Mouse (Mus musculus) midbrain, embryonic 13.5 days (tissue): ENCODE results near the gene Gzmf. TPM values are rescaled to one million over a fixed set of nuclear protein-coding genes. Genes with fewer than 3 reads are reported as not detected.
"Not testable (repeated sequence)": the region's sequence is repeated elsewhere in the genome, so short reads cannot be mapped to it uniquely, and the experiment has no call there.

Experiments used
- ATAC-seq: fragments of 200-750 bp; cut with Nextera tagmentation; 2 replicates; pipeline ENCODE4 v1.8.0; 2017; ENCODE audit warnings: mild to moderate bottlenecking, moderate TSS enrichment, moderate library complexity
- H3K27ac ChIP-seq: fragments of 300-500 bp; sonication (generic); 2 replicates; pipeline ENCODE4 v1.5.1; 2015; ENCODE audit warnings: inconsistent platforms, mild to moderate bottlenecking, moderate library complexity
- H3K27me3 ChIP-seq: fragments of 300-500 bp; sonication (generic); 2 replicates; pipeline ENCODE4 v1.6.1; 2015; ENCODE audit warnings: mild to moderate bottlenecking, inconsistent platforms
- H3K36me3 ChIP-seq: fragments of 300-500 bp; sonication (generic); 2 replicates; pipeline ENCODE4 v1.6.1; 2015; ENCODE audit warnings: mild to moderate bottlenecking, inconsistent platforms
- H3K4me1 ChIP-seq: fragments of 300-500 bp; sonication (generic); replicated peaks from 2 replicates; pipeline ENCODE4 v1.6.1; 2015; ENCODE audit warnings: inconsistent platforms
- H3K4me2 ChIP-seq: fragments of 300-500 bp; sonication (generic); replicated peaks from 2 replicates; pipeline ENCODE4 v1.6.1; 2015; ENCODE audit warnings: moderate library complexity, mild to moderate bottlenecking, inconsistent platforms
- H3K4me3 ChIP-seq: fragments of 300-500 bp; sonication (generic); replicated peaks from 2 replicates; pipeline ENCODE4 v1.5.1; 2015; ENCODE audit warnings: mild to moderate bottlenecking, inconsistent platforms
- H3K9ac ChIP-seq: fragments of 300-500 bp; sonication (generic); replicated peaks from 2 replicates; pipeline ENCODE4 v1.6.1; 2015; ENCODE audit warnings: mild to moderate bottlenecking, inconsistent platforms
- H3K9me3 ChIP-seq: fragments of 300-500 bp; sonication (generic); 2 replicates; pipeline ENCODE4 v1.6.1; 2016; ENCODE audit warnings: mild to moderate bottlenecking, inconsistent platforms
- WGBS: fragments of 180-500 bp; shearing (Covaris S2); methylation state at CpG from one replicate; pipeline ENCODE4 v1.1.7; 2015; 5-methylcytosine and 5-hydroxymethylcytosine counted together
- polyA plus RNA-seq: library from polyadenylated mRNA; unstranded; fragments of >200 nt; fragmentation: Nextera tagmentation; extraction: Ambion mirVana; gene quantifications from 2 replicates; pipeline ENCODE4 v1.2.1, GENCODE M21; 2015

Gene Gzmf
- not detected in 2 replicates for polyA plus RNA-seq

GRCm38 (mm10) chr14:56211317-56211716 is at the start of gene Gzmf:
TSS of gene Gzmf (minus strand) at chr14:56211417.
- WGBS, result 91% methylated on average over 4 of the region's 4 CpGs
- Histone ChIP-seq H3K27ac (no peak within 1 kb of the TSS), H3K4me1 (no peaks in the 10 kb centered on the region), H3K4me2 (no peak within 1 kb of the TSS), H3K36me3 (no peaks in the 10 kb centered on the region), H3K27me3 (no peaks in the 10 kb centered on the region), H3K4me3 (no peak within 1 kb of the TSS), H3K9me3 (no peaks in the 10 kb centered on the region), H3K9ac (no peak within 1 kb of the TSS)
- ATAC-seq, result no peak

GRCm38 (mm10) chr14:56240409-56240808 is 29.2 kb upstream of the Gzmf start:
- no peaks in the 10 kb centered on the region for H3K36me3 ChIP-seq
- no peak overlapping the region for H3K9ac ChIP-seq
- ATAC-seq, result no peak
- no peak overlapping the region for H3K27ac ChIP-seq
- no peaks in the 10 kb centered on the region for H3K4me1 ChIP-seq
- no peak overlapping the region for H3K4me2 ChIP-seq
- H3K4me3 ChIP-seq, result no peak overlapping the region
- no peaks in the 10 kb centered on the region for H3K9me3 ChIP-seq
- no peaks in the 10 kb centered on the region for H3K27me3 ChIP-seq

GRCm38 (mm10) chr14:56234556-56234955 is 23.3 kb upstream of the Gzmf start, which contains the start of gene Gzmc:
TSS of gene Gzmc (minus strand) at chr14:56234656.
- Histone ChIP-seq H3K27ac (no peak within 1 kb of the TSS), H3K9ac (no peak within 1 kb of the TSS), H3K4me2 (no peak within 1 kb of the TSS), H3K27me3 (no peaks in the 10 kb centered on the region), H3K4me1 (no peaks in the 10 kb centered on the region), H3K4me3 (no peak within 1 kb of the TSS), H3K36me3 (no peaks in the 10 kb centered on the region), H3K9me3 (no peaks in the 10 kb centered on the region)
- no peak for ATAC-seq
- 91% methylated on average over 2 of the region's 2 CpGs for WGBS

GRCm38 (mm10) chr14:56205613-56206012 is 5.6 kb downstream of the Gzmf start:
- no peak for ATAC-seq
- H3K9ac ChIP-seq, result no peak overlapping the region
- no peaks in the 10 kb centered on the region for H3K4me1 ChIP-seq
- no peaks in the 10 kb centered on the region for H3K36me3 ChIP-seq
- H3K4me2 ChIP-seq, result no peak overlapping the region
- no peak overlapping the region for H3K27ac ChIP-seq
- WGBS, result 90% methylated on average over 1 of the region's 1 CpGs
- H3K4me3 ChIP-seq, result no peak overlapping the region
- H3K27me3 ChIP-seq, result no peaks in the 10 kb centered on the region
- no peaks in the 10 kb centered on the region for H3K9me3 ChIP-seq

- H3K4me2 ChIP-seq, H3K27ac ChIP-seq, ATAC-seq, H3K4me3 ChIP-seq, H3K27me3 ChIP-seq, H3K9ac ChIP-seq, H3K4me1 ChIP-seq, H3K36me3 ChIP-seq, H3K9me3 ChIP-seq: not testable (repeated sequence)
- WGBS, result 44% methylated on average over 5 of the region's 5 CpGs
Measured at GRCm38 (mm10) chr14:56205021-56205420, 6.2 kb downstream of the Gzmf start.

GRCm38 (mm10) chr14:56203975-56204374 is 7.2 kb downstream of the Gzmf start:
- H3K4me2 ChIP-seq, result no peak overlapping the region
- no peaks in the 10 kb centered on the region for H3K36me3 ChIP-seq
- H3K27me3 ChIP-seq, result no peaks in the 10 kb centered on the region
- H3K9me3 ChIP-seq, result no peaks in the 10 kb centered on the region
- no peaks in the 10 kb centered on the region for H3K4me1 ChIP-seq
- no peak overlapping the region for H3K27ac ChIP-seq
- no peak overlapping the region for H3K4me3 ChIP-seq
- no peak for ATAC-seq
- no peak overlapping the region for H3K9ac ChIP-seq
- WGBS, result 12% methylated on average over 2 of the region's 2 CpGs

- Histone ChIP-seq H3K4me2 (no peak overlapping the region), H3K9ac (no peak overlapping the region), H3K4me3 (no peak overlapping the region), H3K9me3 (no peaks in the 10 kb centered on the region), H3K4me1 (no peaks in the 10 kb centered on the region), H3K27ac (no peak overlapping the region), H3K27me3 (no peaks in the 10 kb centered on the region), H3K36me3 (no peaks in the 10 kb centered on the region)
- WGBS, result 64% methylated on average over 6 of the region's 6 CpGs
- ATAC-seq, result no peak
Measured at GRCm38 (mm10) chr14:56186946-56187345, 24.3 kb downstream of the Gzmf start.

GRCm38 (mm10) chr14:56186521-56186920 is 24.7 kb downstream of the Gzmf start:
- ATAC-seq, result no peak
- no peaks in the 10 kb centered on the region for H3K36me3 ChIP-seq
- H3K9me3 ChIP-seq, result no peaks in the 10 kb centered on the region
- 73% methylated on average over 5 of the region's 5 CpGs for WGBS
- H3K27me3 ChIP-seq, result no peaks in the 10 kb centered on the region
- H3K4me2 ChIP-seq, result no peak overlapping the region
- no peak overlapping the region for H3K9ac ChIP-seq
- H3K27ac ChIP-seq, result no peak overlapping the region
- H3K4me1 ChIP-seq, result no peaks in the 10 kb centered on the region
- no peak overlapping the region for H3K4me3 ChIP-seq

GRCm38 (mm10) chr14:56177651-56178050 is 33.6 kb downstream of the Gzmf start:
- H3K9me3 ChIP-seq, H3K27me3 ChIP-seq, H3K36me3 ChIP-seq, H3K4me2 ChIP-seq, H3K4me1 ChIP-seq, H3K27ac ChIP-seq, ATAC-seq, H3K4me3 ChIP-seq, H3K9ac ChIP-seq: not testable (repeated sequence)
- WGBS, result 31% methylated on average over 8 of the region's 8 CpGs

- H3K4me1 ChIP-seq, result no peaks in the 10 kb centered on the region
Measured at GRCm38 (mm10) chr14:56174499-56174898, 36.7 kb downstream of the Gzmf start, which contains the start of gene Gzmn. TSS of gene Gzmn (minus strand) at chr14:56174599.

GRCm38 (mm10) chr14:56173396-56173795 is 37.8 kb downstream of the Gzmf start:
- H3K27me3 ChIP-seq, result no peaks in the 10 kb centered on the region
- WGBS, result 93% methylated on average over 6 of the region's 6 CpGs

More at GRCm38 (mm10) chr14:56174499-56174898, 36.7 kb downstream of the Gzmf start, which contains the start of gene Gzmn:
- Histone ChIP-seq H3K27ac (no peak within 1 kb of the TSS), H3K9me3 (no peaks in the 10 kb centered on the region), H3K4me2 (no peak within 1 kb of the TSS), H3K9ac (no peak within 1 kb of the TSS), H3K4me3 (no peak within 1 kb of the TSS), H3K36me3 (no peaks in the 10 kb centered on the region), H3K27me3 (no peaks in the 10 kb centered on the region)
- ATAC-seq, result no peak
- 91% methylated on average over 5 of the region's 5 CpGs for WGBS

GRCm38 (mm10) chr14:56172744-56173143 is 38.5 kb downstream of the Gzmf start:
- H3K9me3 ChIP-seq, result no peaks in the 10 kb centered on the region
- H3K27ac ChIP-seq, result no peak overlapping the region
- no peak for ATAC-seq
- no peaks in the 10 kb centered on the region for H3K4me1 ChIP-seq
- no peaks in the 10 kb centered on the region for H3K36me3 ChIP-seq
- no peaks in the 10 kb centered on the region for H3K27me3 ChIP-seq
- WGBS, result 89% methylated on average over 5 of the region's 5 CpGs
- H3K4me2 ChIP-seq, result no peak overlapping the region
- H3K9ac ChIP-seq, result no peak overlapping the region
- H3K4me3 ChIP-seq, result no peak overlapping the region

More at GRCm38 (mm10) chr14:56173396-56173795, 37.8 kb downstream of the Gzmf start:
- no peaks in the 10 kb centered on the region for H3K9me3 ChIP-seq
- H3K4me1 ChIP-seq, result no peaks in the 10 kb centered on the region
- no peak overlapping the region for H3K9ac ChIP-seq
- H3K27ac ChIP-seq, result no peak overlapping the region
- no peak overlapping the region for H3K4me3 ChIP-seq
- no peaks in the 10 kb centered on the region for H3K36me3 ChIP-seq
- H3K4me2 ChIP-seq, result no peak overlapping the region
- ATAC-seq, result no peak

- Histone ChIP-seq H3K9ac (no peak overlapping the region), H3K36me3 (no peaks in the 10 kb centered on the region), H3K4me2 (no peak overlapping the region), H3K9me3 (no peaks in the 10 kb centered on the region), H3K4me3 (no peak overlapping the region), H3K4me1 (no peaks in the 10 kb centered on the region), H3K27ac (no peak overlapping the region), H3K27me3 (no peaks in the 10 kb centered on the region)
- WGBS, result 86% methylated on average over 6 of the region's 6 CpGs
- no peak for ATAC-seq
Measured at GRCm38 (mm10) chr14:56168009-56168408, 43.2 kb downstream of the Gzmf start.
